In genomic region chr14:61414199-61414598, GRCm38 (mm10) we compare ENCODE assay signal across 15 mouse cellular contexts.
"Had no signal": no experiment of that assay in that cellular context is flagged by ENCODE, and none has a peak within 500 bp of the region (broad histone marks: within the 10 kb centered on the region; RNA-seq: fewer than 3 reads in every experiment).

No protein-coding gene starts in this region.

- DNase-seq: kidney, adult 18-20 months; kidney, postnatal 10 days; kidney, postnatal 4 days; liver; liver, embryonic 13.5 days; liver, postnatal 0 days; lung, postnatal 14 days; thymus, postnatal 14 days had no signal

- H3K4me1 ChIP-seq: intestine, embryonic 15.5 days; limb, embryonic 12.5 days had no signal

- H3K27ac ChIP-seq: intestine, embryonic 15.5 days; layer of hippocampus, adult 2 months; limb, embryonic 12.5 days; liver, embryonic 13.5 days; lung, embryonic 15.5 days; macrophage; stomach, postnatal 0 days had no signal

- H3K9me3 ChIP-seq: intestine, embryonic 15.5 days; limb, embryonic 12.5 days; liver, embryonic 13.5 days; lung, embryonic 15.5 days; megakaryocyte, embryonic 14.5 days had no signal

- H3K4me2 ChIP-seq: intestine, embryonic 15.5 days; limb, embryonic 12.5 days; liver, embryonic 13.5 days; lung, embryonic 15.5 days had no signal

- H3K36me3 ChIP-seq: limb, embryonic 12.5 days; liver, embryonic 13.5 days; lung, embryonic 15.5 days had no signal

- ATAC-seq: intestine, embryonic 15.5 days; liver, postnatal 0 days had no signal

- H3K9ac ChIP-seq: intestine, embryonic 15.5 days; limb, embryonic 12.5 days; liver, embryonic 13.5 days; liver, postnatal 0 days; lung, embryonic 15.5 days had no signal

- H3K4me3 ChIP-seq: intestine, embryonic 15.5 days; layer of hippocampus, adult 2 months; limb, embryonic 12.5 days; liver, embryonic 13.5 days; lung, embryonic 15.5 days; megakaryocyte, embryonic 14.5 days had no signal

- H3K27me3 ChIP-seq: intestine, embryonic 15.5 days; limb, embryonic 12.5 days; liver, embryonic 13.5 days; lung, embryonic 15.5 days; megakaryocyte, embryonic 14.5 days had no signal
